Mouse (Mus musculus) bone marrow macrophage, adult 2 months (primary cell): ENCODE data around the gene Fam69a. TPM values are rescaled to one million over a fixed set of nuclear protein-coding genes. Genes with fewer than 3 reads are reported as not detected.

Source experiments
- H3K27ac ChIP-seq: 2 replicates; pipeline ENCODE4 v1.5.1; 2012; ENCODE audit warnings: low read depth, low read length; ENCODE audit not compliant: insufficient read depth
- H3K4me1 ChIP-seq: 2 replicates; pipeline ENCODE4 v1.6.1; 2012; ENCODE audit warnings: low read length; ENCODE audit not compliant: control insufficient read depth, insufficient read depth
- H3K4me3 ChIP-seq: 2 replicates; pipeline ENCODE4 v1.5.1; 2012; ENCODE audit warnings: mild to moderate bottlenecking, low read length, moderate library complexity; ENCODE audit not compliant: insufficient read depth
- CTCF ChIP-seq: IDR thresholded peaks from 2 replicates; pipeline ENCODE4 v1.5.1; 2012; ENCODE audit warnings: low read depth, mild to moderate bottlenecking, low read length, moderate library complexity
- POLR2A ChIP-seq: IDR thresholded peaks from 2 replicates; pipeline ENCODE4 v1.6.1; 2012; ENCODE audit warnings: mild to moderate bottlenecking, low read depth, low read length, borderline replicate concordance
- polyA plus RNA-seq: library from polyadenylated mRNA; stranded (reverse); fragments of >200 nt; gene quantifications from 2 replicates; pipeline ENCODE4 v1.2.4, GENCODE M21; 2012; ENCODE audit not compliant: missing spikeins, insufficient read depth, insufficient read length

The Fam69a gene
- polyA plus RNA-seq, 1 experiment: 80.4 TPM

- TF ChIP-seq CTCF: no peak
- TF ChIP-seq POLR2A: no peak
- peak overlapping the region; percentile 12 for H3K4me3 ChIP-seq
- peaks cover 48% of the 10 kb centered on the region for H3K4me1 ChIP-seq
- peak overlapping the region; percentile 85 for H3K27ac ChIP-seq
These were observed 19.9 kb downstream of the Fam69a start for GRCm38 (mm10) chr5:107966841-107967457.

- Histone ChIP-seq H3K4me1 (peaks cover 54% of the 10 kb centered on the region), H3K27ac (no peak overlapping the region), H3K4me3 (no peak overlapping the region)
- TF ChIP-seq POLR2A: no peak
- TF ChIP-seq CTCF: no peak
These were observed 20.7 kb downstream of the Fam69a start for GRCm38 (mm10) chr5:107966156-107966555.

- H3K4me1 ChIP-seq: peaks cover 54% of the 10 kb centered on the region
- H3K4me3 ChIP-seq: no peak overlapping the region
- TF ChIP-seq CTCF: no peak
- TF ChIP-seq POLR2A: no peak
- H3K27ac ChIP-seq: no peak overlapping the region
These were observed 21.4 kb downstream of the Fam69a start for GRCm38 (mm10) chr5:107965355-107965991.

GRCm38 (mm10) chr5:107964031-107964758, 22.7 kb downstream of the Fam69a start:
- TF ChIP-seq CTCF (no peak), POLR2A (no peak)
- Histone ChIP-seq H3K4me1 (peaks cover 57% of the 10 kb centered on the region), H3K4me3 (no peak overlapping the region), H3K27ac (no peak overlapping the region)

- peak overlapping the region; percentile 54 for H3K4me3 ChIP-seq
- peak overlapping the region; percentile 74 for H3K27ac ChIP-seq
- no peak for TF ChIP-seq POLR2A
- no peak for TF ChIP-seq CTCF
- H3K4me1 ChIP-seq: peaks cover 42% of the 10 kb centered on the region
These were observed 25.2 kb downstream of the Fam69a start for GRCm38 (mm10) chr5:107961438-107962251.

- Histone ChIP-seq H3K4me1 (peaks cover 35% of the 10 kb centered on the region), H3K27ac (peak overlapping the region; percentile 74), H3K4me3 (peak overlapping the region; percentile 37)
- TF ChIP-seq POLR2A: no peak
- TF ChIP-seq CTCF: no peak
These were observed 26.2 kb downstream of the Fam69a start for GRCm38 (mm10) chr5:107960532-107961202.

GRCm38 (mm10) chr5:107959624-107960300, 27.1 kb downstream of the Fam69a start:
- H3K4me3 ChIP-seq: no peak overlapping the region
- peak overlapping the region; percentile 74 for H3K27ac ChIP-seq
- H3K4me1 ChIP-seq: peaks cover 28% of the 10 kb centered on the region
- TF ChIP-seq POLR2A: no peak
- TF ChIP-seq CTCF: no peak

- Histone ChIP-seq H3K4me3 (no peak overlapping the region), H3K4me1 (peaks cover 45% of the 10 kb centered on the region), H3K27ac (peak overlapping the region; percentile 98)
- TF ChIP-seq CTCF (no peak), POLR2A (no peak)
These were observed 36.2 kb downstream of the Fam69a start for GRCm38 (mm10) chr5:107950643-107951042.

GRCm38 (mm10) chr5:107949607-107950006, 37.3 kb downstream of the Fam69a start:
- H3K4me1 ChIP-seq: peaks cover 55% of the 10 kb centered on the region
- peak overlapping the region; percentile 98 for H3K27ac ChIP-seq
- H3K4me3 ChIP-seq: peak overlapping the region; percentile 25
- no peak for TF ChIP-seq CTCF
- no peak for TF ChIP-seq POLR2A
